Mouse (Mus musculus): ENCODE measurements around the gene Cdh7. TPM values are rescaled to one million over a fixed set of nuclear protein-coding genes. Genes with fewer than 3 reads are reported as not detected.

The Cdh7 gene
- total RNA-seq (2023; ENCODE audit: inconsistent age), result not detected in 4 replicates

GRCm38 (mm10) chr1:109982064-109982808 lies at the start of gene Cdh7:
Gene Cdh7, plus strand, starts transcription at chr1:109982431.

